Mouse (Mus musculus): ENCODE results near the gene Nol10. TPM values are rescaled to one million over a fixed set of nuclear protein-coding genes. Genes with fewer than 3 reads are reported as not detected.

The Nol10 gene
- polyA plus RNA-seq, 1 experiment = 9.6 TPM

- WGBS = 87% methylated on average over 3 of the region's 3 CpGs
- TF ChIP-seq POLR2A (IDR thresholded peaks at IDR 0.05; ENCODE audit: borderline replicate concordance, control insufficient read depth, low read depth, low read length) = no peak
- no peak for TF ChIP-seq CTCF (IDR thresholded peaks at IDR 0.05; ENCODE audit: control insufficient read depth, insufficient read depth, low read length)
- H3K27ac ChIP-seq (ENCODE audit: control insufficient read depth, insufficient read depth, low read depth, low read length, poor library complexity) = no peak overlapping the region
These were observed 53.9 kb downstream of the Nol10 start for GRCm38 (mm10) chr12:17402116-17402515.

GRCm38 (mm10) chr12:17403998-17404397 is 55.7 kb downstream of the Nol10 start:
- Histone ChIP-seq H3K4me1 (ENCODE audit: control insufficient read depth, insufficient read depth, low read length) (no peaks in the 10 kb centered on the region), H3K4me3 (replicated peaks; ENCODE audit: control insufficient read depth, low read depth, low read length) (no peak overlapping the region), H3K27ac (ENCODE audit: control insufficient read depth, insufficient read depth, low read depth, low read length, poor library complexity) (no peak overlapping the region)
- 86% methylated on average over 4 of the region's 4 CpGs for WGBS
- TF ChIP-seq POLR2A (IDR thresholded peaks at IDR 0.05; ENCODE audit: borderline replicate concordance, control insufficient read depth, low read depth, low read length) = no peak
- TF ChIP-seq CTCF (IDR thresholded peaks at IDR 0.05; ENCODE audit: control insufficient read depth, insufficient read depth, low read length) = no peak

More at GRCm38 (mm10) chr12:17402116-17402515, 53.9 kb downstream of the Nol10 start:
- H3K4me3 ChIP-seq (replicated peaks; ENCODE audit: control insufficient read depth, low read depth, low read length) = no peak overlapping the region
- no peaks in the 10 kb centered on the region for H3K4me1 ChIP-seq (ENCODE audit: control insufficient read depth, insufficient read depth, low read length)

GRCm38 (mm10) chr12:17406825-17407224 is 58.6 kb downstream of the Nol10 start:
- no peak overlapping the region for H3K27ac ChIP-seq (ENCODE audit: control insufficient read depth, insufficient read depth, low read depth, low read length, poor library complexity)
- H3K4me1 ChIP-seq (ENCODE audit: control insufficient read depth, insufficient read depth, low read length) = no peaks in the 10 kb centered on the region
- TF ChIP-seq POLR2A (IDR thresholded peaks at IDR 0.05; ENCODE audit: borderline replicate concordance, control insufficient read depth, low read depth, low read length) (no peak), CTCF (IDR thresholded peaks at IDR 0.05; ENCODE audit: control insufficient read depth, insufficient read depth, low read length) (no peak)
- no peak overlapping the region for H3K4me3 ChIP-seq (replicated peaks; ENCODE audit: control insufficient read depth, low read depth, low read length)
- WGBS = 91% methylated on average over 4 of the region's 4 CpGs

GRCm38 (mm10) chr12:17408312-17408711 is 60.1 kb downstream of the Nol10 start:
- Histone ChIP-seq H3K27ac (ENCODE audit: control insufficient read depth, insufficient read depth, low read depth, low read length, poor library complexity) (no peak overlapping the region), H3K4me1 (ENCODE audit: control insufficient read depth, insufficient read depth, low read length) (no peaks in the 10 kb centered on the region; the same call in 1 of the 2 replicates), H3K4me3 (replicated peaks; ENCODE audit: control insufficient read depth, low read depth, low read length) (no peak overlapping the region)
- TF ChIP-seq POLR2A (IDR thresholded peaks at IDR 0.05; ENCODE audit: borderline replicate concordance, control insufficient read depth, low read depth, low read length) = no peak
- no peak for TF ChIP-seq CTCF (IDR thresholded peaks at IDR 0.05; ENCODE audit: control insufficient read depth, insufficient read depth, low read length)
- WGBS = 87% methylated on average over 7 of the region's 7 CpGs

DNA sequence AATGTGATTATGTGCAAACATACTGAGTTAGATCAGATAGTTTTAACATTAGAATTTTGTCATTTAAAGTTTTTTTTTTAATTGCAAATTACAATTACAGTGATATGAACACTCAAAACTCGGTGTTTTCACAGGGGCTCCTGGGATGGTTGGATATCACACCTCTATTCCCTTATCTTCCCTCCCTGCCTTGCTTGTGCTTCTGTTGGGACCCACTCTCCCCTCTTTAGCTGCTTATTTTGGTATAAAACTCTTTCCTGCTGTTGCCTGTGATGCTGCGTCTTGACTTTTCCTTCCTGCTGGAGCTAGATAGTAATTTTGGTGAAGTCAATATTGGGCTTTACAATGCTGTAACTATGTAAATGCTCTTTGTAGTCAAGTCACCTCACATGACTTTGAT is 63.0 kb downstream of the Nol10 start:
- no peak for TF ChIP-seq CTCF (IDR thresholded peaks at IDR 0.05; ENCODE audit: control insufficient read depth, insufficient read depth, low read length)
- no peak for TF ChIP-seq POLR2A (IDR thresholded peaks at IDR 0.05; ENCODE audit: borderline replicate concordance, control insufficient read depth, low read depth, low read length)
- no peak overlapping the region for H3K27ac ChIP-seq (ENCODE audit: control insufficient read depth, insufficient read depth, low read depth, low read length, poor library complexity)
- H3K4me3 ChIP-seq (replicated peaks; ENCODE audit: control insufficient read depth, low read depth, low read length) = no peak overlapping the region
- H3K4me1 ChIP-seq (ENCODE audit: control insufficient read depth, insufficient read depth, low read length) = no peaks in the 10 kb centered on the region; the same call in 1 of the 2 replicates
- 71% methylated on average over 2 of the region's 2 CpGs for WGBS

DNA sequence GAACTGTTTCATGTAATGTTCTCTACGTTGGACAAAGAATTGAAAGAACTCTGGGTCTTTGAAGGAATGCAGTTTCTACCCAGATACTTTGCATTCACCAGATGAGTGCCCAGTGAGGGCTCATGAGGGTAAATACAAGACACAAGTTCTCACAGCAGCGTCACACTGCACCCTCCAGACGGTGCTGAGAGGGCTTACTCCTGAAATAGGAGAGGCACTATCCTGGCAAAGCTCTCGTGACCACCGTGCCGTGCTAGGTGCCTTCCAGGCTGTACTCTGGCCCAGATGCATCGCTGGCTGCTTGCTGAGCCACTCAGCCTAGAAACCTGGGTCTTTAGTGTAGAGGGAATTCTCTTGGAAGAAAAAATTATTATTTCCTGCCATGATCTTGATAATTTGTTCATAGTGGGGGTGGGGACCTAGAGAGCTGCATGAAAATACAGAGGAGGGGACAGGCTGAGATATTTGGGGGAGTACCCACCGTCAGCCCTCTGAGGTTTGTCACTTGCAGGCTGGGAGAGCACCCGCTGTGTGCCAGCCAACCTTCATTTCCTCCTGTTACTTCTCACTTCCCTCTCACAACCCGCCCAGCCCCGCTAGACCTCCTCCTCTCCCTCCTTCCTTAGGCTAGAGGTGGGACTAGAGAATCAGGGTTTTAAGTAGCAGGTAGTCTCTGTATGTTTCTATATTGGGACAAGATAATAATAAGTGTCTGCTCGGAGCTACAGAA is 63.7 kb downstream of the Nol10 start:
- Histone ChIP-seq H3K4me1 (ENCODE audit: control insufficient read depth, insufficient read depth, low read length) (no peaks in the 10 kb centered on the region; the same call in 1 of the 2 replicates), H3K27ac (ENCODE audit: control insufficient read depth, insufficient read depth, low read depth, low read length, poor library complexity) (no peak overlapping the region), H3K4me3 (replicated peaks; ENCODE audit: control insufficient read depth, low read depth, low read length) (no peak overlapping the region)
- TF ChIP-seq POLR2A (IDR thresholded peaks at IDR 0.05; ENCODE audit: borderline replicate concordance, control insufficient read depth, low read depth, low read length) (no peak), CTCF (IDR thresholded peaks at IDR 0.05; ENCODE audit: control insufficient read depth, insufficient read depth, low read length) (no peak)
- 27% methylated on average over 12 of the region's 12 CpGs for WGBS

- WGBS = 84% methylated on average over 7 of the region's 7 CpGs
- Histone ChIP-seq H3K27ac (ENCODE audit: control insufficient read depth, insufficient read depth, low read depth, low read length, poor library complexity) (no peak overlapping the region), H3K4me1 (ENCODE audit: control insufficient read depth, insufficient read depth, low read length) (no peaks in the 10 kb centered on the region; the same call in 1 of the 2 replicates), H3K4me3 (replicated peaks; ENCODE audit: control insufficient read depth, low read depth, low read length) (no peak overlapping the region)
- TF ChIP-seq POLR2A (IDR thresholded peaks at IDR 0.05; ENCODE audit: borderline replicate concordance, control insufficient read depth, low read depth, low read length) = no peak
- no peak for TF ChIP-seq CTCF (IDR thresholded peaks at IDR 0.05; ENCODE audit: control insufficient read depth, insufficient read depth, low read length)
These were observed 66.5 kb downstream of the Nol10 start for GRCm38 (mm10) chr12:17414734-17415133.

- TF ChIP-seq CTCF (IDR thresholded peaks at IDR 0.05; ENCODE audit: control insufficient read depth, insufficient read depth, low read length) (no peak), POLR2A (IDR thresholded peaks at IDR 0.05; ENCODE audit: borderline replicate concordance, control insufficient read depth, low read depth, low read length) (no peak)
- no peak overlapping the region for H3K4me3 ChIP-seq (replicated peaks; ENCODE audit: control insufficient read depth, low read depth, low read length)
- 67% methylated on average over 3 of the region's 3 CpGs for WGBS
- no peaks in the 10 kb centered on the region for H3K4me1 ChIP-seq (ENCODE audit: control insufficient read depth, insufficient read depth, low read length)
- no peak overlapping the region for H3K27ac ChIP-seq (ENCODE audit: control insufficient read depth, insufficient read depth, low read depth, low read length, poor library complexity)
These were observed 72.0 kb downstream of the Nol10 start for GRCm38 (mm10) chr12:17420168-17420810.
